Mouse (Mus musculus) kidney, adult 9 months (tissue): ENCODE data around the gene March1.
"Not testable (repeated sequence)": the region's sequence is repeated elsewhere in the genome, so short reads cannot be mapped to it uniquely, and the experiment has no call there.

Experiments used
- DNase-seq: peaks from one replicate; pipeline ENCODE4 v3.0.0; 2022

The March1 gene

DNA sequence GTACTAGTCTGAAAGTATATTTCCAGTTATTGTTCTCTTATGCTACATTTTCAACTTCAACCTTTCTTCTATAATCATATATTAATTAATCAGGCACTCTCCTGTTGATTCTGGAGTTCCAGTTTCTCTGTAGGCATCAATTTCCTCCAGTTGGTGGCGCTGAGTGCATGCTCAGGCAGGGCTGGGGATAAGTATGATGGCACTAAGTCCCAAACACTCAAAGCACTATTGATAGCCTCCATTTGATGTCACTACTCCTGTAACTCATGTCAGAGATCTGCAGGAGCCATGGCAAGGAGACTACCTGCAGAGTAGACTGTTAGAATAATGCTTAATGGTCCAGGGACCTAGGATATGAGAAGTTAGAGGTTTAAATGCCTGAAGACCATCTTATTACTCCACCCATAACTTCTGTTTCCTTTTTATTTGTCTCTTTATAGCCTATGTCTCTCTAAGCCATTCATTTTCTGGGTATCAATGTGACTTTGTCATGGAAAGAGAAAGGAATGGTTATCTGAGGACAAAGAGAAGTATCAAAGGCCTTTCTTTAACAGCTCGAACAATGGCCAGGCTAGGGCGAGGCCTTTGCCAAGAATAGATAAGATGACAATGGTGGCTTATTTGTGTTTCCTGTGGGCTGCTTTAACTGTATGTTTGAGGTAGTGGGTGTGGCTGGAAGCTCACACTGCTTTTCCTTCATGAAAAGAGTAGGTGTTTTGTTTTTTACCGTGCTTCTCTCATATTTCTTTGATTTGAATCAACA lies 705.5 kb downstream of the March1 start:
- DNase-seq = peak; percentile 79

DNA sequence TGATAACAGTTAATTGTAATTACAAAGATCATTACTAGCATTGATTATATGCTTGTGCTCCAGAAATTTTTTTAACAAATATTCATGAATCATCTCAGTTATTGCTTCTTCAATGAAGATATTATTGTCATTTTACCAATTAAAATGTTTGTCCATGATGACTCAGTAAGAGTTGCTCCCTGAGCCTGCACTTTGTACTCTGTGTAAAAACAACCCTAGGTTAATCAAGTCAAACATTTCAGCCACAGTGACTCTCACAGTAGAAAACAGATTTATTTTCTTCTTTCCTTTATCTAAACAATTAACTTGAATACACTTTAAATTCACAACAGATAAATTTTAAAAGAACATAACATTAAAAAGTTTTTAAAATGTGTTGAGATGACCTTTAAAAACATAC lies 708.7 kb downstream of the March1 start:
- DNase-seq = peak; percentile 55

DNA sequence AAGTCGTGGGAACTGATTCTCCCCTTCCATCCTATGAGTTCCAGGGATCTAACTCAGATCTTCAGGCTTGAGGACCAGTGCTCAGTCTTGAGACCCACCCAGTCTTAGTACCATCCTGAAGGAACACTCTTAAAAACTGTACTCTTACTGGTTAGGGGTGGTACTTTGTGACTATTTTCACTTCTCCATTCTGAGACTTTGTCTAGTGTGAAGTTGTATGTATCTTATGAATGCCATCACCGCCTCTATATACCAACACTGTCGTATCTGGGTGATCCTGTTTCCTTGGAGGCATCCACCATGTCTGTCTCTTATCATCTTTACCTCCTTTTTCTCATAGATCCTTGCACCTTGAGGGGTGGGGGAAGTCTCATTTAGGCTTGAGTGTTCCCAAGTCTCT lies 714.5 kb downstream of the March1 start:
- no peak for DNase-seq

DNA sequence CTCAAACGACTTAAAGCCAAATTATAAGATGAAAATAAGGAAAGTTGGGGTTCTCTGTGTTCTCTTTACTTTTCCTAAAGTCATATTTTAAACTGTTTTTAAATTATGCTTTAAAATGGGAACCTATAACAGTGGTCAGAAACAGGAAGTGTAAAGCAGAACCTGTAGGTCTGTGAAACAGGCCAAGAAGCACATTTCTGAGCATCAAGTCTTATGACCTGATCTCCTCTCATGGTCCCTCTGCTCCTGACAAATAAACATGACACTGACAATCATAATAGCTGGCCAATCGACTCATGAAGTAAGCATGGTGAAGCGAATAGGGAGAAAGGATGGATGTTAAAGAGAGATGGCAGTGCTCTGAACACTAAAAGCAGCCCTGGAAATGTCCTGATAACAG lies 716.6 kb downstream of the March1 start:
- DNase-seq = no peak

DNA sequence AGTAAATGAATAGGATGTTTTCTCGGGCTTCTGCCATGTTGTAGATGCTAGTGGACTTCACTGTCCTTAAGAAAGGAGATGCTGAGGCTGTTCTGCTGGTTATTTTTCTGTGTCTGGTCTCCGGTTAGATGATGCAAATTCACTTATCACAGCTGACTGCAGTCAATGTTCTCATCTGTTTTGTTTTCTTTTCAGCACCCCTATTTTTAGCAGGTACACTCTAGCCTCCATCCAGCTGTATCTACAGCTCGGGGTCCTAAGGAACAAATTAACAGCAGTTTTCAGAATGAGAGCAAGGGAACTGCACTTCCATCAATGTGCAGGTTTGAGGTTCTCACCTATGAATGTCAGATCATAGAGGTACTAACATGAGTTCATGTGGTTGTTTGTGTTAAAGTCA lies 721.9 kb downstream of the March1 start:
- no peak for DNase-seq

DNA sequence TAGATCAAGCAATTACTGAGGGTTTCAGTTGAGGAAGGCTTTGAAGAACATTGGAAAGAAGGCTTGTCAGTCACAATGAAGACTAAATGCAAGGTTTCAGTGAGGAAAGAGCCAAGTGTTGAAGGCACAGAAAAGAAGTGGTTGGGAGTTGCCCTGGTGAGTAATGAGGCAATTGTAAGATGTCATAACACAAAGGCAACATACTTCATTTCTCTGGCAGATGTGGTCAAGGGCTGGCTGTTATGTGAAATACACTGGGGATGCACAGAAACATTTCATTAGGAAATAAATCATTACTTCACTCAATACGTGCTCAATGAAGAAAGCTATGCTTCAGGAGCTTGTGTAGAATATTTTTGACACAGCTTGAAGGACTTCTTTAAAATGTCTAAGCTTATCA lies 725.2 kb downstream of the March1 start:
- DNase-seq = no peak

DNA sequence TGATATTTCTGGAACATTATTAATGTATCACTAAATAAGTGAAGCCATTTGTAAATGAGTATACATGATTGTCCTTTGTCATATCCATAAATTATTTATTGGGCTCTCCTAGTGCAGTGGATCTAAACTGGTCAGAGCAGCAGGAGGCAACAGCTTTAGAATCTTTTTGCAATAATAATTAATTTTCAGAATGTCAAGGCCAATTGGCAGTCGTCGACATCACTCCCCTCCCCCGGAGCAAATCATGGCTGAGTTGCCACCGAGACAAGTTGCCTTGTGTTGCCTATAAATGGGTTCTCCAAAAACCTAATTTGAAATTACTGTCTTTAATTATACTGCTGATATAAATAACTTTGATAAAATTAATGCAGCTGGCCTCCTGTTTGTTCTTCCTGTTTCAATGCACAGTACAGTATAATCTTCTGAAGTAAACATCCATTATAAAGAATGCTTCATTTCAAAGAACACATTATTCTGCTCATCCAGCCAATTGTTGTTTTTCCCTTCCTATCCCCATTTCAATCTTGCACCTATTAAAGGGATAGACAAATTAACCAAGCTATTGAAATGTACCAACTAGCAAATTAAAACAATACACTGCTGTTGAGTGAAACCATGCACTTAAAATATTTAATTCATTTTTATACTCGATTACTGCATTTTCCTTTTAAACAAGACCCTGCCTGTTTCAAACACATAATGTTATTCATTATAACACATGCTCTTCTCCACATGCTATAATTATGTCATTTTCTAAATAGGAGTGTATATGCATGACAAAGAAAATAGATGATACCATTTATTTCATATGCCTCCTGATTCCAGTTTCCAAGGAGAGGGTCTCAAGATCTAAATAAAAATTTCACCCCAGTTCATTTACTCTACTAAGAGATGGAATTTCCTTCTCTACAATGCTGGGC lies 745.4 kb downstream of the March1 start:
- DNase-seq = no peak

DNA sequence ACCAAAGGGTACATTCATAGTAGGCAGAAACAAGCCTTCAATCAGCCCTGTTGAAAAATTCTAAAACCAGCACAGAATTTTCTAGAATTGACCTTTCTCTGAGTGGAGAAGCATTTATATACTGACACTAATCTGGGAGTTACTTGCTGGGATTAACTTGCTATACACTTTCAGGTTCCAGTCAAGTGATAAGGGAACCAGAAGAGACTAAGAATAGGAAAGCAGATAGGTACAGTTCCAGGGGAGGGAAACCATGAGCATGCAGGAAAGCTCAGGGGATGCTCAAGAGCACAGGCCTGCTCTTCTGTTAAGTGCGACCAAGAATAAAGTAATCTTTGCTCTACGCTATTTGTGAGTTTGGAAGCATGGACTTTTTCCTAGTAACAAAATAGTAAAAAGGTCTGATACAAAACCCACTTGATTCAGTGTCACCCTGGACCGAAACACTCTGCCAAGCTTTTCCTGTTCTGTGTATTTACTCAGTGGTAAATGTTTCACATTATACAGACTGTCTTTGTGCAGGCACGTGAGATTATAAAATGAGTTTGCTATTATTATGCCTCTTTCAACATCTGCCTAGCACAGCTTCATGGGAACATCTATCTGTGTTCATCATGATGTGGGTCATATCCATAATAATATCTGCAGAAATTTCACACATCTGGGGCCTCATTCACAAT lies 766.1 kb downstream of the March1 start:
- DNase-seq = no peak

DNA sequence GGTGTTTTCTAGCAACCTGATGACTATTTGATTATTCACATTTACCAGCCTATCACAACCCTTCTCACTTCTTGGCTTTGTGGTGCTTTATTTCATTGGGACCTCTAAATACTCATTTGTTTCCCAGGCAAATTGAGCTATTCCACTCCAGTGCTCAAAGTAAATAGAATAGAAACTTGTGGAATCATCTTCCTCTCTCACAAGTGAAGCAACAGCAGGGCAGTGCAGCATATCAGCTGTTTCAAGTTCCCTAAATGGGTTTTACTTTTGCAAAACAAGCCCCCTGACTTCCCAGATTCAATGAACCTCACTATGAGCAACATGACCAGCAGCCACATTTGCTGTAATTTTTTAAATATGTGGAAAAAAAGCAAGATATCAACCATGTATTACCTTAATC lies 768.3 kb downstream of the March1 start:
- no peak for DNase-seq

DNA sequence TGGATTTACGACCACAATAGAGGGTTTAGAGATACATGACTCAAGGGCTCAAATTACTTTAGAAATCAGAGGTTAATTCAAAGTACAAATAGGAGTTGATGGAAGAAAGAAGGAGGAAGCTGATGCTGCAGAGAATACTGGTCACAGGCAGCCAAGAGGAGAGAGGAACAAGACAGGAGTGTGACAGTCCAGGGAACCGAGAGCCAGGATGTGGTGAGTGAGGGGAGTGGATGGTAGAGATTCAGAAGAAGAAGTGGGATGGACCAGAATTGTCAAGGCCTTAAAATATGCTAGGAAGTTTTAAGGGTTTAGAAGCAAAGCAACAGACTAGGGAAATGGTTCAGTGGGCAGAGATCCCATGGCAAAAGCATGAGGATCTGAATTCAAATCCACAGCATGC lies 771.0 kb downstream of the March1 start:
- no peak for DNase-seq

DNA sequence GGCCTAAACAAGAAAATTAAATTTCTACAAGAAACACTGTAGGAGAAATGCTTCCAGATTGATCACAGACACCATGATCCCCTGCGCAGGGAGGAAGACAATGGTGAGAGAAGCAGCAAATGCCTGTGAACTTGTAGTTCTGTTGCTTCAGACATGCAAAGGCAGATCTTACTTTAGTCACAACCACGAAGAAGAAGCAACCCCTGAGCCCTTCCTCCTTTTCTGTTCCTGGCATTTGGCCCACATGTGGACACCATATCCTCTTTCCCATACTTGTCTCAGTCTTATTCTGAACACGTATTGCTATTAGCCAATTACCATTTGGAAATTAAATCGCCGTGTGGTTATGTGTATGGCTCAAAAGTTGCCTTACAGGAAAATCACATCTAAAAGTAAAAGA lies 773.9 kb downstream of the March1 start:
- DNase-seq = no peak

DNA sequence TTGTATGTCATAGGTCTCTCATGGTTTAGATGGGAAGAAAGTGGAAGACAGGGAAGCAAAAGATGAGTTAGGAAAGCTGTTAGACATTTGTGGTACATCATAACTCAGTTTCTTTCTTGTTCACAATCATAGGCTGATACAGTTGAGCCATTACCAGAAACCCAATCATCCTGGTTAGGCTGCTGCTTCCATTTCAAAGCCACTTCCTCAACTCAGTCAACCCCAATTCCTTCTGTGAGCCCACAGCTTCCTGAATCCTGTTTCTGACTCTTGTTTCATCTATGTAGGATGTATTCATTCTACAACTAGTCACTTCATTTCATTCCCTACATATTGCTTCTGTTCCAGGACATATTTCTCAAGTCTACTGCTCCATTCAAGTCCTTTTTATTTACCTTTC lies 775.2 kb downstream of the March1 start:
- no peak for DNase-seq

DNA sequence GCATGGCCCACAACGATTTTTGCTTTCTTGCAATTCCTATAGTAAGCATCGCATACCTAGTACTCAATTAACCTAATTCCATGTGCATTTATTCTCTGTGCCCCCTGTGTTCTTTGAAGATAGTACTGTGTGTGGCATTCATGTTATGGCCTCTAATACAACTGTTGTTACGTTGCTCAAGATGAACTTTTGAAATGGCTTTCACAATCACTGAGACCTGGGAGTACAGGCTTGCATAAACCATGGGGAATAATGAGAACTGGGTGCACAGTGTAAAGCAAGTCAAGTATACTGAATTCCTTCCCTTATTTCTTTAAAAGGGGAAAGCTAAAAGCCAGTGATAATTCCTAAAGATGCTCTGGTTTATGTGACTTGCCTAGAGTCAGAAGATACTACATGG lies 776.4 kb downstream of the March1 start:
- DNase-seq = no peak

DNA sequence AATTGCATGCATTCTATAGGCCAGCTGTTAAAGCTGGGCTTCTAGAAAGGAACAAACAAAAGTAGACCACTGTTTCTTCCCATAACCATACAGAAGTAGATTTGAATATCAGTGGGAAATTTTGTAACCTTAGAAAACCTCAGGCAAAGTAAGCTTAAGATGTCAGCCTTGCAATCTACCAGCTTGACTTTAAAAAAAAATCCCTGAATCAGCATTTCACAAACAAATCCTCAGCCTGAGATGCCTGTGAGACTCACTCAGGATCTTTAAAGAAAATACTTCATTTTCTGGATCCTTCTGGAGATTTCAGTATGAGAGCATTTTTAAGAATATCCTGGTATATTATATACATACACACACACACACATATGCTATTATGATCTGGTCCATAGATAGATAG lies 780.1 kb downstream of the March1 start:
- no peak for DNase-seq

DNA sequence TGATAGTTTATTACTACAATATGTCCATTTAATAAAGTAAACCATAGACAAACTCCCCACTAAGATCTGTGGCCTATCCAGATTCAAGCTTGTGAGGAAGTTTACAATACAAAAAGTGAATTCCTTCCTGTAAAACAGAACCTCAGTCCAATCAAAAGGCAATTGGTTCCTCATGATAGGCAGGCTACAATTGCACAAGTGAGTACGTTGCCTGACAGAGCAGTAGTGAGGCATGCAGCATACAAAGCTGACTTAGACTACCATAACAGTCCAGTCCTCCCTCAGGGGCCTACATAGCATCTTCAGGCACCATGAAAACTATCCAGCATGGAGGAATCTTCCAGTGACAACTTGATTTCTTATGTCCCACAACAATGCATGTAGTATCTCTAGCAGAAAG lies 782.4 kb downstream of the March1 start:
- no peak for DNase-seq

DNA sequence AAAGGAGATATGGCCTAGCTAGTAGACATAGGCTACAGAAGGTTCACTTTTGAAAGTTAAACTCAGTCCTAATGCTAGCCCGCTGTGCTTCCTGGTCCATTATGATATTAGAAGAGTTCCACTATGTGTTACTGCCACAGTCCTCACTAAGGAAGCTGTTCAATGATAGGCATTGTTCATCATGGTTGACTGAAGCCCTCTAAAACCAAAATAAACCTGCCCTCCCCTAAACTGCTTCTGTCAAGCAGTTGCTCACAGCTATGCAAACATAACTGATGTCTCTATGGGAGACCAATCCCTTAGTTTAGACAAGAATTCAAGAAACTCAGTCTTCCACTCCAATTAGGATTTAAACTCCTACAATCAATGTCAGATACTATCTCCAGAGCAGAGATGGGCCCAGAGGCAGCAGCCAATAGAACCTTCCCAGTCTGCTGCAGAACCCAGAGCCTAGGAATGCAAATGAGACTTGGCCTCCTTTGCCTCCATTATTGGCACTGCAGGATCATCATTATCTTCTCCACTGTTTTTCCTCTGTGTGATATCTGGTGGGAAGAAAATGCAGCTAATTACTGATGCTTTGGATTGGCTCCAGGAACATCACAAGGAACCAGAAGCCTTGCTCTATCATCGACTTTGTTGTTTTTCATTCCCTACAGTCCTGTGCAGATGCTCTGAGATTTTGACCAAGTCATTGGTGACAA lies 787.2 kb downstream of the March1 start:
- DNase-seq = no peak

DNA sequence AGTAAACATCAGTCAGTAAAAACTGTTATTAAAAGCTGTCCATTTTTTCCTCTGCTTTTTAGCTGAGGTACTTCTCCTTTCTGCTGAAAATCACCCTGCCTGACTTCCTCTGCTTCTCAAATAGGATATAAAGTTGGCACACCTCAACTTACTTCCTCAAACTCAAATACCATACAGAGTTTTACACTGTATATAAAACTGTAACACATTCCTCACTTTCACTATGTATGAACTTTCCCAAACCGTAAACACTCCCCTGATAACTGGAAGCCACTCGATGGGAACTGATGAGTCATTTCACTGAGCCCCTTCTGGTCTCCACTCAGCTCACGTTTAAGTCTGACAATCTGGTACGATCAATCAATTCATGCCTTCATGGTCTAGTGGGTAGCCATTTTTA lies 788.1 kb downstream of the March1 start:
- not testable (repeated sequence) for DNase-seq

DNA sequence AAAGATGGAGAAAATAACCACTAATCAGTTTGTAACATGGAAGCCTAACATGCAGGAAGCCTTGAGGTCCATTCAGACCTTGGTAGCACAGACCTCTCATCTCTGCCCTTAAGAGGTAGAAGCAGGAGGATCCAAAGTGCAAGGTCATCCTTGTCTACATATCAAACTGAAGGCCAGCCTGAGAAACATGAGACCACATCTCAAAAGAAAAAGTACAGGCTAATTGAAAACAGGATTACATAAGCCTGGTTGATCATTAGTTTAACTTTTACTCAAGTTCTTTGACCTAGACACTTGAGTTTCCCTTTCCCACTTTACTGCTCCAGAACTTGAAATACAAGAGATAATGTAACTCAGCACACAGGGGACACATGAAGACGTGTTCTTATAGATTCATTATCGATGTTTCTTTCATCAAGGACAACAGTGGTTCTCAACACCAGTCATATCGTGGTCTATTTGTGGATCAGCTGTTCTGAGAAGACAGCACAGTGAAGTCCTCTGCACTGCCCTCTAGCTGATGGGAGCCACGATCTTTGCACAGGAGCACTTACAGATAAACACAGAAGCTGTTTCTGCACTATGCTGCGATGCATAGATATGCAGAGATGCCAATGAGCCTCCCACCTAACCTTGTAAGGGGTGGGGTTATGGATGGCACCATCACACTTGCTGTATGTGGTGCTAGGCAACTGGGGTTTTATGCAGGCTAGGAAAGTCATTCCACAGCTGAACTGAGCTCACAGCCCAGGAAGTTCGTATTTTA lies 789.1 kb downstream of the March1 start:
- peak; percentile 76 for DNase-seq

DNA sequence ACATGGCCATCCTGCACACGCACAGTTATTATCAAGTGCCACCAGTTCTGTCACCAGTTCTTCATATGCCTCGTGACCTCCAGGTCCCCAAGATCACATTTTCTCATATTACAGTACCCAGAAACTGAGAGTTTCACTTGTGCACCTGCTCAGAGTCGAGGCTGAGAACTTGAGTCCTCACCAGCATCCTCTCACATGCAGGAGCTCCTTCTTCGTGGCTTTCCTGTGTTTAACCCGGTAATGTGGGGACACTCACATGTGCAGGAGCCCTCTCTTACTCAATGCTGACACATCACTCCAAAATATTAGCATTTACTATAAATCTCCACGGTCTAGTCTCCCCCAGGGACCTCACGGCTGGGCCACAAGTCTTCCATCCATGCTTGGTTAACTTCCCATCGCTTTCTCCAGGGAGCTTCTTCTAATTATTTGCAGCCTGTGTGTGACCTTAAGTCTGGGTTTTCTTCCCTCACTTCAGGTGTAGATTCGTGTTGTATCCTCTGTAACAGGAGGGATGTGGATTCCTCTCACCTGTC lies 792.4 kb downstream of the March1 start:
- peak; percentile 68 for DNase-seq

DNA sequence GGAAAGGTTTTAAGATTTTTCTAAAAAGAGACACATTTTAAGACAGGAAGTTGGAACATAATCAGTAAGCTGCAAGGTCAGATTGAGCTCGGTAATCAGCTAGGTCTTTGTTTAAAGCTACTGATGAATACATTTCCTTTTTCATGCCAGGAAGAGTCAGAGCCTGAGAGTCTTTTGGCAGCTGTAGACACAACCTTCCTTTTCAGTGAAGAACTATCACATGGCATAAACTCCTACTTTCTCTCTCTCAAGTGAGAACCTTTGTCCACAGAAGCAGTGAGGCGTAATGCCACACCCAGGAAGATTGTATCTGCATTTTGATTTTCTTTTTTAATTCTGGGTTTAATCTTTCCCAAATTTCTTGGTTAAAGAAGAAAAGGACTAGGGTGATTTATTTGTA lies 795.4 kb downstream of the March1 start:
- peak; percentile 70 for DNase-seq

DNA sequence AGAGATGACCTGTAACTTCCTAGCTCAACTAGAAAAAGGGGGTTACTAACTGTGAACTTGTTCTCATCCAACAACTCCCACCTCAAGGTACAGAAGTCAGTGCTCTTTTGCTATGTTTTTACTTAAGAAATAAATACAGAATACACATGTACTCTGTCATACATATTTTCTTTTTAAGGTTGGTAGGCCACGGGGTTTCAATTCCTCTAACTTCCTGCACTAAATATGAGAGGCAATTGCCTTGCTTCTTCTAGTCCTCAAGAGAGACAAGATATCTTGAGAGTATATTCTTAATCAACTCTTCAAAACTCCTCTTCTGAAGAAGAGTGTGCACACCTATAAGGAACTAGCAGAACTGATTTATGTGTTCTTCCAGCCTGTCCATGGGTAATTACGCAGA lies 797.5 kb downstream of the March1 start:
- DNase-seq = no peak

DNA sequence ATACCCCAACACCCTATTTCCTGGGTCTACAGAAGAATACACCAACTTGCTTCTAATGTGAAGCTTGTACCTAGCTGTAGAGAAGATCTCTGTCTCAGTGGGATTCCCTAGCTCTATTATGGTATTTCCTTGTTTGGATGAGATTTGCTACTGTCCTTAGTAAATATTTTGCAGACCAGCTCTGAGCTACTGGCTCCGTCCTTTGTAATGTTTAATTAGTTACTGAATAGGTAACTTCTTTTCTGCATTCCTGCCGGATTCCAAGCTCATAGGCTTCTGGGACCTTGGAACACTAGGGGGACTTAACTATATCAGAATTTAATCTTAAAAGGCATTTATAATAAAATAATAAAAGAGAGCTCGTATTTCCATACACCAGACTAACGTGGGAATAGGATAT lies 799.9 kb downstream of the March1 start:
- peak; percentile 81 for DNase-seq
